Mouse (Mus musculus) hindbrain, embryonic 14.5 days (tissue): ENCODE data around the gene Wdr31. TPM values are rescaled to one million over a fixed set of nuclear protein-coding genes. Genes with fewer than 3 reads are reported as not detected.
A peak's percentile ranks its signal among the peaks of the same experiment; 100 is the strongest.

ENCODE experiments used
- ATAC-seq: fragments of 200-750 bp; cut with Nextera tagmentation; 2 replicates; pipeline ENCODE4 v1.8.0; 2017; ENCODE audit warnings: moderate number of reproducible peaks, mild to moderate bottlenecking, moderate TSS enrichment, moderate library complexity; ENCODE audit not compliant: low FRiP score
- DNase-seq: peaks from one replicate; pipeline ENCODE4 v3.0.0-alpha.2; 2015; ENCODE audit warnings: low spot score
- H3K27ac ChIP-seq: fragments of 300-500 bp; sonication (generic); 2 replicates; pipeline ENCODE4 v1.5.1; 2014; ENCODE audit warnings: mild to moderate bottlenecking, moderate library complexity
- H3K27me3 ChIP-seq: fragments of 300-500 bp; sonication (generic); 2 replicates; pipeline ENCODE4 v1.6.1; 2014; ENCODE audit warnings: mild to moderate bottlenecking, low read length, mixed read lengths; ENCODE audit not compliant: control insufficient read depth, insufficient read depth
- H3K36me3 ChIP-seq: fragments of 300-500 bp; sonication (generic); replicated peaks from 2 replicates; pipeline ENCODE4 v1.6.1; 2014; ENCODE audit not compliant: control insufficient read depth, insufficient read depth
- H3K4me1 ChIP-seq: fragments of 300-500 bp; sonication (generic); replicated peaks from 2 replicates; pipeline ENCODE4 v1.6.1; 2014; ENCODE audit warnings: antibody characterized with exemption, low read length, mixed read lengths; ENCODE audit not compliant: control insufficient read depth, insufficient read depth
- H3K4me2 ChIP-seq: fragments of 300-500 bp; sonication (generic); replicated peaks from 2 replicates; pipeline ENCODE4 v1.6.1; 2014; ENCODE audit warnings: mild to moderate bottlenecking, moderate library complexity
- H3K4me3 ChIP-seq: fragments of 300-500 bp; sonication (generic); replicated peaks from 2 replicates; pipeline ENCODE4 v1.5.1; 2014; ENCODE audit warnings: mild to moderate bottlenecking, low read length
- H3K9ac ChIP-seq: fragments of 300-500 bp; sonication (generic); 2 replicates; pipeline ENCODE4 v1.6.1; 2014
- H3K9me3 ChIP-seq: fragments of 300-500 bp; sonication (generic); 2 replicates; pipeline ENCODE4 v1.6.1; 2016; ENCODE audit warnings: low read length; ENCODE audit not compliant: control insufficient read depth
- WGBS: fragments of 180-500 bp; shearing (Covaris S2); extraction: QIAGEN DNeasy Blood & Tissue Kit; methylation state at CpG from one replicate; pipeline ENCODE4 v1.1.7; 2014; 5-methylcytosine and 5-hydroxymethylcytosine counted together
- polyA plus RNA-seq: library from polyadenylated mRNA; unstranded; fragments of >200 nt; fragmentation: Nextera tagmentation; extraction: Ambion mirVana; gene quantifications from 2 replicates; pipeline ENCODE4 v1.2.1, GENCODE M21; 2014

The Wdr31 gene
- polyA plus RNA-seq = 9.8 and 13.5 TPM in 2 replicates

GRCm38 (mm10) chr4:62470598-62471051 lies at the start of gene Wdr31:
Gene Wdr31 (minus strand): TSS chr4:62470896.
- Histone ChIP-seq H3K4me1 (no peaks in the 10 kb centered on the region), H3K9me3 (no peaks in the 10 kb centered on the region), H3K4me2 (peak within 1 kb of the TSS; percentile 67), H3K27me3 (no peaks in the 10 kb centered on the region), H3K27ac (peak within 1 kb of the TSS; percentile 41; the same call in 1 of the 2 replicates), H3K4me3 (peak within 1 kb of the TSS; percentile 52), H3K36me3 (no peaks in the 10 kb centered on the region), H3K9ac (peak within 1 kb of the TSS; percentile 69)
- WGBS = under 1% methylated on average over 30 of the region's 30 CpGs
- peak; percentile 86 for DNase-seq
- peak; percentile 97 for ATAC-seq

GRCm38 (mm10) chr4:62519849-62520233 lies 49.1 kb upstream of the Wdr31 start, which contains the start of gene Alad:
Gene Alad (minus strand): TSS chr4:62519918.
- Histone ChIP-seq H3K9ac (peak within 1 kb of the TSS; percentile 69), H3K27ac (peak within 1 kb of the TSS; percentile 75), H3K4me2 (peak within 1 kb of the TSS; percentile 58), H3K9me3 (no peaks in the 10 kb centered on the region), H3K4me3 (peak within 1 kb of the TSS; percentile 70), H3K36me3 (0 out of 2 replicates have a peak, but pooled peaks cover 7% of the 10 kb centered on the region), H3K4me1 (peaks cover 25% of the 10 kb centered on the region), H3K27me3 (no peaks in the 10 kb centered on the region)
- ATAC-seq (peak; percentile 90), DNase-seq (peak; percentile 79)
- under 1% methylated on average over 37 of the region's 37 CpGs for WGBS

- H3K36me3 ChIP-seq = 0 out of 2 replicates have a peak, but pooled peaks cover 7% of the 10 kb centered on the region
- H3K4me2 ChIP-seq = peak overlapping the region; percentile 58
- H3K27me3 ChIP-seq = no peaks in the 10 kb centered on the region
- peaks cover 23% of the 10 kb centered on the region for H3K4me1 ChIP-seq
- no peak for DNase-seq
- H3K27ac ChIP-seq = peak overlapping the region; percentile 75
- peak; percentile 82 for ATAC-seq
- H3K9me3 ChIP-seq = no peaks in the 10 kb centered on the region
- 4% methylated on average over 26 of the region's 26 CpGs for WGBS
- H3K4me3 ChIP-seq = peak overlapping the region; percentile 70
- H3K9ac ChIP-seq = peak overlapping the region; percentile 69
Measured at GRCm38 (mm10) chr4:62519122-62519848, 48.6 kb upstream of the Wdr31 start.

- no peak for DNase-seq
Measured at GRCm38 (mm10) chr4:62518416-62519121, 47.9 kb upstream of the Wdr31 start.

GRCm38 (mm10) chr4:62517538-62518415 lies 47.1 kb upstream of the Wdr31 start:
- Histone ChIP-seq H3K27ac (no peak overlapping the region), H3K9ac (no peak overlapping the region), H3K27me3 (no peaks in the 10 kb centered on the region), H3K4me1 (peaks cover 18% of the 10 kb centered on the region), H3K4me3 (no peak overlapping the region), H3K9me3 (no peaks in the 10 kb centered on the region), H3K4me2 (peak overlapping the region; percentile 58; the same call in 1 of the 2 replicates), H3K36me3 (peaks cover 16% of the 10 kb centered on the region)
- no peak for DNase-seq
- 88% methylated on average over 10 of the region's 10 CpGs for WGBS
- no peak for ATAC-seq

More at GRCm38 (mm10) chr4:62518416-62519121, 47.9 kb upstream of the Wdr31 start:
- ATAC-seq = no peak
- peak overlapping the region; percentile 69 for H3K9ac ChIP-seq
- H3K27me3 ChIP-seq = no peaks in the 10 kb centered on the region
- H3K36me3 ChIP-seq = peaks cover 12% of the 10 kb centered on the region
- 60% methylated on average over 13 of the region's 13 CpGs for WGBS
- H3K9me3 ChIP-seq = no peaks in the 10 kb centered on the region
- H3K27ac ChIP-seq = peak overlapping the region; percentile 75; the same call in 1 of the 2 replicates
- H3K4me3 ChIP-seq = peak overlapping the region; percentile 70
- H3K4me2 ChIP-seq = peak overlapping the region; percentile 58
- H3K4me1 ChIP-seq = peaks cover 18% of the 10 kb centered on the region

- no peaks in the 10 kb centered on the region for H3K27me3 ChIP-seq
- H3K9ac ChIP-seq = no peak overlapping the region
- H3K36me3 ChIP-seq = peaks cover 20% of the 10 kb centered on the region
- no peaks in the 10 kb centered on the region for H3K9me3 ChIP-seq
- DNase-seq = no peak
- H3K4me2 ChIP-seq = no peak overlapping the region
- WGBS = 92% methylated on average over 8 of the region's 8 CpGs
- no peak for ATAC-seq
- no peak overlapping the region for H3K4me3 ChIP-seq
- peaks cover 18% of the 10 kb centered on the region for H3K4me1 ChIP-seq
- H3K27ac ChIP-seq = no peak overlapping the region
Measured at GRCm38 (mm10) chr4:62517046-62517445, 46.4 kb upstream of the Wdr31 start.

GRCm38 (mm10) chr4:62516579-62516978 lies 45.9 kb upstream of the Wdr31 start:
- Histone ChIP-seq H3K4me1 (peaks cover 18% of the 10 kb centered on the region), H3K9me3 (no peaks in the 10 kb centered on the region), H3K27ac (no peak overlapping the region), H3K36me3 (peaks cover 24% of the 10 kb centered on the region), H3K9ac (no peak overlapping the region), H3K27me3 (no peaks in the 10 kb centered on the region), H3K4me2 (no peak overlapping the region), H3K4me3 (no peak overlapping the region)
- ATAC-seq (no peak), DNase-seq (no peak)
- 90% methylated on average over 1 of the region's 1 CpGs for WGBS

- H3K27ac ChIP-seq = no peak overlapping the region
- no peak for DNase-seq
- 42% methylated on average over 2 of the region's 2 CpGs for WGBS
- no peak overlapping the region for H3K9ac ChIP-seq
- peaks cover 18% of the 10 kb centered on the region for H3K4me1 ChIP-seq
- peaks cover 29% of the 10 kb centered on the region for H3K36me3 ChIP-seq
- H3K9me3 ChIP-seq = no peaks in the 10 kb centered on the region
- H3K4me3 ChIP-seq = no peak overlapping the region
- ATAC-seq = no peak
- H3K4me2 ChIP-seq = no peak overlapping the region
- no peaks in the 10 kb centered on the region for H3K27me3 ChIP-seq
Measured at GRCm38 (mm10) chr4:62516079-62516478, 45.4 kb upstream of the Wdr31 start.
